Mouse (Mus musculus) cortical plate, adult 2 months (tissue): Measurements from ENCODE around the gene Wdr37.

Experiments
- CTCF ChIP-seq: fragments of 200-500 bp; IDR thresholded peaks from 2 replicates; pipeline ENCODE4 v1.5.1; 2011; ENCODE audit warnings: mild to moderate bottlenecking, control low read depth, low read length; ENCODE audit not compliant: insufficient read depth; ENCODE audit errors: extremely low read depth
- POLR2A ChIP-seq: fragments of 200-500 bp; IDR thresholded peaks from 2 replicates; pipeline ENCODE4 v1.6.1; 2011; ENCODE audit warnings: mild to moderate bottlenecking, low read length, control low read depth; ENCODE audit not compliant: insufficient read depth; ENCODE audit errors: extremely low read depth

- TF ChIP-seq CTCF (no peak), POLR2A (no peak)
These were observed 18.3 kb downstream of the Wdr37 start for GRCm38 (mm10) chr13:8853424-8853823.
